Mouse (Mus musculus): Measurements from ENCODE around the gene Ccdc106.

Ccdc106 gene

DNA sequence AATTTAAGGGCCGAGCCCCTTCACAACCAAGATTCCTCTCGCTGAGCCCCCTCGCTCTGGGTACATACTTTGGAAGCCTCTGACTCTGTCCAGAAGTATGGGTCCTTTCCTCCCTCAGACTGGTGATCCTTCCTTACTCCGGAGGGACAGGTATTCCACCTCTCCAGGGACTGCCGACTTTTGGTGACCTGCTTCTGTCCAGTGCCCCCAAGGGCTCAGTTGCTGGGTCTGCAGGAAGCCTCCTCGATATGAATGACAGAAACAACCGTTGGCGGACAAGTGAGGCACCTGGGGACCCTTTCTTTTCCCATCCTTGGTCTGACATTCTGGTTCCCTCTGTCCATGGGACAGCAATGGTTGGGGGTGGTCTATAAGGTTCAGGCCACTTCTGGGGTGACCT, 37.0 kb downstream of the Ccdc106 start:
- no peak for TF ChIP-seq GATA4 (IDR thresholded peaks at IDR 0.05; ENCODE audit: insufficient replicate concordance, low read length)

DNA sequence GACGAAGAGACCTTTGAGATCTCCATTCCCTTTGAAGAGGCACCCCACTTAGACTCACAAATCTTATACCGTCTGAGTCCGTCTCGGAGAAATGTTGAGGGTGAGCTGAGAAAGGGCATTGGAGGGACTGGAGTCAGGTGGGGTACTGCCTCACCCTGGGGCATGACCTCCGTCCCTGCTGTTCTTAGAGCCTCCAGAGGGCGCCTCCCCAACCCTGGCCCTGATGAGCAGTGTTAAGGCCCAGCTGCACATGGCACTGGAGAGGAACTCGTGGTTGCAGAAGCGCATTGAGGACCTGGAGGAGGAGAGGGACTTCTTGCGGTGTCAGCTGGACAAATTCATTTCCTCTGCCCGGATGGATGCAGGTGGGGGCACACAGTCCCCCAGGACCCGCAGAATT, 37.5 kb downstream of the Ccdc106 start:
- no peak for TF ChIP-seq GATA4 (IDR thresholded peaks at IDR 0.05; ENCODE audit: insufficient replicate concordance, low read length)

DNA sequence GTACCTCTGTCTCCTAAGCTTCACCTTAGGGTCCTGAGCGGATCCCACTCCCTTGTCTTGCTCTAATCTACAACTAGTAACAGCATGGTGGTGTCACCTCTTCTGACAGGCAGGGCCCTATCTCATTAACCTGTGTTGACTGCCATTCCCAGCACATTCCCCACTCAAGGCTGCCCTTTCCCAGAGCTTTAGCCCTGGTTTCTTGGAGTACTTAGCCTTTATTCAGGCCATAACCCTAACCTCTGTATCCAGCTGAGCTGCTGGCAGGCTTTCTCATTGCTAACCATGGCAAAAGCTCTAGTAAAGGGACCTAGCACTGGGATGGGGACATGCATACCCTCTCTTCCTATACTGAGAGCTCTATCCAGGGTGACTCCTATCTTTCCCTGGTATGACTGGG, 38.3 kb downstream of the Ccdc106 start:
- no peak for TF ChIP-seq GATA4 (IDR thresholded peaks at IDR 0.05; ENCODE audit: insufficient replicate concordance, low read length)

DNA sequence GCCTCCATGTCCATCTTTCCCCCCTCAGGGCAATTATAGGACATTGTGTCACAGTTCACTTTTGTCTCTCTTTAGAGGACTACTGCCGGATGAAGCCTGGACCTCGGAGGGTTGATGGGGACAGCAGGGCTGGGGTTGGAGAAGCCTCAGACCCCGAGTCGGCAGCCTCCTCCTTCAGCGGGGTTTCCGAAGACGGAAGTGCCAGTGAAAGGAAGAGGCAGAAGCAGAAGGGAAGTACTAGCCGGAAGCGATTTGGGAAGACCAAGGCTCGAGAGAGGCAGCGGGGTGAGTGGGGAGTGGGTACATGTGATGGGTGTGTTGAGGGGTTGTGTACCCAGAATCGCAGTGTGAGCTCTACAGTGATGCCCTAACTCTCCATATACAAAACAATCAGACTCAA, 39.1 kb downstream of the Ccdc106 start:
- TF ChIP-seq GATA4 (IDR thresholded peaks at IDR 0.05; ENCODE audit: insufficient replicate concordance, low read length): no peak

DNA sequence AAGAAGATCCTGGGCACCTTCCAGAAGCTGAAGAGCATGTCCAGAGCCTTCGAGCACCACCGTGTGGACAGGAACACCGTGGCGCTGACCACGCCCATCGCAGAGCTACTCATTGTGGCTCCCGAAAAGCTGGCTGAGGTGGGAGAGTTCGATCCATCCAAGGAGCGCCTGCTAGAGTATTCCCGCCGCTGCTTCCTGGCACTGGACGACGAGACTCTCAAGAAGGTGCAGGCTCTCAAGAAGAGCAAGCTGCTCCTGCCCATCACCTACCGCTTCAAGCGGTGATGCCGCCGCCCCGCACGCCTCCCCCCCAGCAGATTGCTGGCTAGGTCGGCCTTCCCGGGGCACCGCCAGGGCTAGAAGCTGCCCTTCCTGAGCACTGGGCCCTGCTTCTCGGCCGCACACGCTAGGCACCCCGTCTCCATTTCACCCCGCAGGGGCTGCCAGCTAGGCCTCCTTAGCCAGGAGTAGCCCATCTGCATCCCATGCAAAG, 39.9 kb downstream of the Ccdc106 start:
- TF ChIP-seq GATA4 (IDR thresholded peaks at IDR 0.05; ENCODE audit: insufficient replicate concordance, low read length): no peak

DNA sequence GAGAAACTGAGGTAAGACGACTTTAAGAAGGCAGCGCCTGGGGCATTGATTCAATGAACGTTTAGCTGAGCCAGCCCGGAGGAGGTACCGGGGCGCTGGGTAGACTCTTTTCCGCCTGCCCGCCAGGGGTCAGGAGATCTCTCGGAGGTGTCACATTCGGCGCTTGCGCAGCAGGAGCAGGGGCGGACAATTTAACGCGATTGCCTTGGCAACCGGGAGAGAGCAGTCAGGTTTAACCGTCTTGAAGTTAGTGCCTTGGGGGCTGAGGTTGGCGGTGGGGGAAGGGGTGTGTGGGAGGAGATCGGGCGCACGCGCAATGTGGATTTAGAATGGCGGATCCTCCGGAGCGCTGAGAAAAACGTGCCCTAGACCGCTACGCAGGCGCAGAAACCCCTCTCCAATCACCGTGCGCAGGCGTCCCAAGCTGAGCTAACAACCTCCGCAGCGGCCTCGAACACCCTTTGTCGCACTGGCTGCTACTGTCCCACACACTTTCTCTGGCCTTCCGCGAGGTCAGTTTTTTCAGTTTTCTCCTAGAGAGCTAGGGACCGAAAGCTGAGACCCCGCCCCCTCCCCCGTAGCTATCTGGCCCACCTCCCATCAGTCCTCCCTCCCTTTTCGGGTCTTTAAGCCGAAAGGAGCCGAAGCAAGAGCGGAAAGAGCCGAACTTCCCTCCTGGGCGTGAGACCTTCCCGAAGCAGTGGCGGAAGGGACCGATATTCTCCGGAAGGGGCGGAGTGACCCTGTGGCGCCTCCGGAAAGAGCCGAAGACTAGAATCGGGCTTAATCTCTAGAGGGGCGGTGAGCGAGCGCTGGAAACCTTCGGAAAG, 40.8 kb downstream of the Ccdc106 start:
- TF ChIP-seq GATA4 (IDR thresholded peaks at IDR 0.05; ENCODE audit: insufficient replicate concordance, low read length): peak; percentile 46; the same call in 1 of the 2 replicates

DNA sequence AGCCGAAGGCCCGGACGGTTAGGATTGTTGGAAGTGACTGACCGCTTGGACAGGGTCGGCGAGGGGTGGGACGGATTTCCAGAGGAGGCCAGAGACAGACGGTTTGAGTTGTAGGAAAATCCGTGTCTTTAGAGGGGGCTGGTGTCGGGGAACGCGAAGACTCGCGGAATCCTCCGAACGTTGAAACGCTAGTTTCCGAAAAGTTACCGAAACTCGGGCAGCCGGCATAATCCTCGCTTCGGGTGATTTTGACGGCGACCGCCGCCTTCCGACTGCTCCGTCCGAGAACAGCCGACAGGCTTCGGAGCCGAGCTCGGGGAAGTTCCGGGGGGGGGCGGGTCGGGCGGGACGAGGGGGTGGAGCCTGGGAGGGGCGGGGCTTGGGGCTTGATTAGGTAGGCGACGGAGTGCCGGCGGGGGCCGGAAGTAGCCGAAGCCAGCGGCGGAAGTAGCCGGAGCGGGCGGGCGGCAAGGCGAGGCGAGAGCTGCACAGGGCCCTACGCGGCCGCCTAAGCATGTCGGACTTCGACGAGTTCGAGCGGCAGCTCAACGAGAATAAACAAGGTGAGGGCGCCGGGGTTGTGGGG, 41.5 kb downstream of the Ccdc106 start, which contains the start of gene U2af2:
Gene U2af2, plus strand, starts transcription at position 370 of the 586 bp plus-strand sequence.
- peak; percentile 4; the same call in 1 of the 2 replicates for TF ChIP-seq GATA4 (IDR thresholded peaks at IDR 0.05; ENCODE audit: insufficient replicate concordance, low read length)

DNA sequence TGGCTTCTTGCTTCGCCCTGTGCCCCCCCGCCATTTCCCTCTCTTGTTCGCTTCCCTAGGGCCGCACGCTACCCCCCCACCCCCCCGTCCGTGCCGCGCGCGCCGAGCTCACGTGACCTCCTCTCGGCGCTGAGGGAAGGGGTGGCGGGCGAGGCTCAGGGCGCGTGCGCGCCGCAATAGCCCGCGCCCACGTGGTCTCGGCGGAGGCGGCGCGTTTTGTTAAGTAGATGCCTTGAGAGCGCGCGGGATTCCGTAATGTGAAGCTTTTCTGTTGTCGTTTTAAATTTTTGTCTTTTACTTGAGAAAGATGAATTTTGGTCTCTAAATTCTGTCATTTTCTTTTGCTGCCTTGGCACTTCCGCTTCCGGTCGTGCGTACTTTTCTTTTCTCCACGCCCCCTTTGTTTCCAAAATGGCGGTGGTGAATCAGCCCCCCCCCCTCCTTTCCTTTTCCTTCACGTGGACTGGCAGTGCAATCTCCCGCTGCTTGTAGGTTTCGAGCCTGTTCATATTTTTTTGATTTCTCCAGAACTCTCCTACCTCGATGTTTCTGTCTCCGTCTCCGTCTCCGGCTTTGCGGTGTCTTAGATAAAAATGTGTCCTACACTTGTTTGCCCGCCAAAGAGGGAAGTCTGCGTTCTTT, 42.1 kb downstream of the Ccdc106 start:
- no peak for TF ChIP-seq GATA4 (IDR thresholded peaks at IDR 0.05; ENCODE audit: insufficient replicate concordance, low read length)

DNA sequence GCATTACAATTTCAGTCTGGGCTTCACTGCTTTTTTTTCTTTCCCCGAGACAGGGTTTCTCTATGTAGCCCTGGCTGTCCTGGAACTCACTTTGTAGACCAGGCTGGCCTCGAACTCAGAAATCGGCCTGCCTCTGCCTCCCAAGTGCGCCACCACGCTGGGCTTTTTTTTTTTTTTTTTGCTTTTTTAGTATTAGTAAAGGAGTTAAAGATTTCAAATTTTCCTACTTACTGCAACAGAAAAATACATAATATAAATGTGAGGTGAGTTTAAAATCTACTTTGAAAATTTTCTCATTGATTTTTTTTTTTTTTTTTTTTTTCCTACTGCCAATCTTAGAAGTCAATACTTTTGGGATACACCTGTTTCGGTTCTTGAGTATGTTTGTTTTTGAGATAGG, 44.5 kb downstream of the Ccdc106 start:
- TF ChIP-seq GATA4 (IDR thresholded peaks at IDR 0.05; ENCODE audit: insufficient replicate concordance, low read length): no peak

DNA sequence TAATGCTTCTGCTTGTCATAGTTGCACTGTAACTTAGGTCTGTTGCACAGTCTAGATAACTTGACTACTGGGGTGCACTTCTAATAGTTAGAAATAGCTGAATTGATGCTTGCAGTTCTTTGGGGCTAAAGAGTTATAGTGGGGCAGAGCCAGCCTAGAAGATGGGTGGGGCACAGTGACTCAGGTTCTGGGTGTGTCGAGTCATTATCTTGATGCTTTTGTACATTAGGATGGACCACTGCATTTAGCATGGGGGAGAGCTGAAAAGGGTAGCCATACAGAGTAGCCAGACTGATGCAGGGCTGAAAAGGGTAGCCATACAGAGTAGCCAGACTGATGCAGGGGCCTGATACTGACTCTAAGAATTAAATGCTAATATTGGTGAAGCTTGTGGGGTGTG, 53.2 kb downstream of the Ccdc106 start:
- no peak for TF ChIP-seq GATA4 (IDR thresholded peaks at IDR 0.05; ENCODE audit: insufficient replicate concordance, low read length)

DNA sequence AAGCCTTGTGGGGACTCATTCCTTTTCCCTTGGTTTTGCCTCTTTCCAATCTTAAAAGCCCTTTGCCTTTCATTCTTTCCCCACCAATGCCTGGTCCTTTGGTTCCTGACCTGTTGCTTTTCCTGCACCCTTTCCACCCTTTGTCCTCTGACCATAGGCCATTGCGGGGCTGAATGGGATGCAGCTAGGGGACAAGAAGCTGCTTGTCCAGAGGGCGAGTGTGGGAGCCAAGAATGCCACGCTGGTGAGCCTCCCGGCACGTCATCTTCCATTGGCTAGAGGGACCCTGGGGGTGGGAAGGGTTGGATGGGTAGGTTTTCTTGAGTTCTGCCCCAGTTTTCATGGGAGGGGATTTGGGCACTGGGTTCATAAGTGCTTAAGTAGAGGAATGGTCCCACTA, 54.6 kb downstream of the Ccdc106 start:
- no peak for TF ChIP-seq GATA4 (IDR thresholded peaks at IDR 0.05; ENCODE audit: insufficient replicate concordance, low read length)

DNA sequence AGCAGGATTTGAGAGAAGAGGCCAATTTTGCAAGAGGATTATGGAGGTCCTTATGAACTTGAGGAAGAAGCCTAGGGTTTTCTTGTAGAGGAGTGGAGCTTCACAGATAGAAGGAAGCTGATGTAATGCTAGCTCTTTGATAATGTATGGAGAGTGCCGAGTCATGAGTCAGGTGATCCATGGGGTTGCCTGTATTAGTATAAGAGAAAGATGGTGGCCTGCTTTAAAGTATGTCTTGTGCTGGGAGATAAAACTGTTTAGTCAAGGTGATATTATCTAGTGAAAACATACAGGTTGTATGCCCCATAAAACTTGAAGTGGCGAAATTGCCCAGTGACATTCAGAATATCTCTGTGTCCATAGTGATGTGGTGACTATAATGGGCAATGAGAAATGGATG, 56.6 kb downstream of the Ccdc106 start:
- no peak for TF ChIP-seq GATA4 (IDR thresholded peaks at IDR 0.05; ENCODE audit: insufficient replicate concordance, low read length)

DNA sequence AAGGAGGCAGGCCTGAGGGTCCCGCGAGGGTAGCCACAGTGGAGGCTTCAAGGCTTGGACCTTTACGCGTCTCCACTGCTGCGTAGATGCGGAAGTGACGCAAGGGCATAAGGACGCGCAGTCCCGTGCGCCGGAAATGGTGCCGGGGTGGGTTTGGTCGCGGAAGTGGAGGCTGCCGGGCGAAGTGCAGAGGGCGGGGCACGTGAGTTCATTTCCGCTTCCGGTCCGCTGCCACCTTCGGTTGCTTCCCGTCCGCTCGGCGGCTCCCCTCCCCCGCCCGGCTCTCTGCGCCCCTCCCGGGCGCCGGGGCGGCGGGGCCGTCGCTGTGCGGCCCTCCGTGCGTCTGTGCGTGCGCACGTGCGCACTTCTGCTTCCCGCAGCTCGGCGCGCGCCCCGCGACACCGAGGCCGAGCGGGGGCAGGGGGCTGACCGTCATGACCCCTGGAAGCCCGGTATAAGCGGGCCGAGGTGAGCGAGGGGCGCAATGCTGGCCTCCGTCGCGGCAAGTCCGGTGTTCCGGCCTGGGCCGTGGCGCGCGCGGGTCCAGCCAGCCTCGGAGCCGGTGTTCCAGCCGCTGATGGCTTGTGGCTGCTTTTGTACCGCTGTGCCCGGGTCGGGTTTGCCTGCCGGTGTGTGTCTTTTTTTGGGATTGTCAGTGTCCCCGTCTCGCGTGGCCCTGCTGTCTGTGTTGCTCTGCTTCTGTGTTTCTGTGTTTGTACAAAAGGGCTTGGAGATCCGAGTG, 59.8 kb downstream of the Ccdc106 start, which contains the start of gene Epn1:
Gene Epn1, plus strand, starts transcription at position 226 of the 742 bp plus-strand sequence.
- TF ChIP-seq GATA4 (IDR thresholded peaks at IDR 0.05; ENCODE audit: insufficient replicate concordance, low read length): peak; percentile 48; the same call in 1 of the 2 replicates

DNA sequence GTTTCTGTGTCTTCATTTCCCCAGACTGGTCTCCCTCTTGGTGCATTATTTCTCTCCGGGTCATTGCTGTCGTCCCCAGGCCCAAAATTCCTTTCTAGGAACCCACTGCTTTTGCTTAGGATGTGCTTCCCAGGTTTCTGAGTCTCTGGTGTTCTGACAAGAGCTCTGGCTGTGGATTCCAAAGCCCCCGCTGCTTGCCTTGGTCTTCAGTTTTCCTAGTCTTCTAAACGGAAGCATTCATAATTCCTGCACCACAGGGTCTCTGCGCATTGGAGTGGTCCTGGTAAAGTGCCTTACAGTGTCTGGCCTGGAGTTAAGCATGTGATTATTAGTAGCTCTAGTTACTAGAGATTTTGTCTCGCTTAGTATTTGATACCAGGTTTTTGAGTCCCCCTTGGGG, 60.5 kb downstream of the Ccdc106 start:
- TF ChIP-seq GATA4 (IDR thresholded peaks at IDR 0.05; ENCODE audit: insufficient replicate concordance, low read length): no peak

DNA sequence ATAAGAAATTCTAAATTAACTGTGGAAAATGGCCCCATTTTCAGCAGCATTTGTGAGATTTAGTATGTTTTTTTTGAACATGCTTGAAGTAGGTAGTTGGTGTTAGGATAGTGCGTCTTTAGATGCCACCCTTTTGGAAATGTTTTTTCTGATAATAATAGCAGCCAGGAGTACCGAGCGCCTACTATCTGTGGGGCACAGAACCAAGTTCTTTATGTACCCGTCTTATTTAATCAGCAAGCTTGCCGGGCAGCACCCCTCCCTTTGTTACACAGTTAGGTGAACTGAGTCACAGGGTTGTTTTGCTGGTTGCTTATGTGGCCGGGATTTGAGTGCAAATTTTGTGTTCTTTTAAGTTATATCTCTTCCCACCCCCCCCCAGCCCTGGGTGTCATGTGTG, 60.9 kb downstream of the Ccdc106 start:
- TF ChIP-seq GATA4 (IDR thresholded peaks at IDR 0.05; ENCODE audit: insufficient replicate concordance, low read length): no peak

Data from liver, adult (tissue).